Mouse (Mus musculus) forebrain, embryonic 10.5 days (tissue): ENCODE data around the gene Mcidas. TPM values are rescaled to one million over a fixed set of nuclear protein-coding genes. Genes with fewer than 3 reads are reported as not detected.

Experiments
- DNase-seq: peaks from one replicate; pipeline ENCODE4 v3.0.0-alpha.2; 2017; ENCODE audit warnings: low spot score; ENCODE audit errors: extremely low spot score
- H3K27ac ChIP-seq: fragments of 300-500 bp; sonication (generic); 2 replicates; pipeline ENCODE4 v1.5.1; 2016; ENCODE audit warnings: mild to moderate bottlenecking
- H3K27me3 ChIP-seq: fragments of 300-500 bp; sonication (generic); 2 replicates; pipeline ENCODE4 v1.6.1; 2016; ENCODE audit warnings: mild to moderate bottlenecking; ENCODE audit not compliant: poor library complexity, severe bottlenecking
- H3K36me3 ChIP-seq: fragments of 300-500 bp; sonication (generic); replicated peaks from 2 replicates; pipeline ENCODE4 v1.6.1; 2016; ENCODE audit warnings: mild to moderate bottlenecking, moderate library complexity
- H3K4me1 ChIP-seq: fragments of 300-500 bp; sonication (generic); 2 replicates; pipeline ENCODE4 v1.6.1; 2016
- H3K4me3 ChIP-seq: fragments of 300-500 bp; sonication (generic); 2 replicates; pipeline ENCODE4 v1.5.1; 2016; ENCODE audit warnings: mild to moderate bottlenecking, moderate library complexity
- H3K9me3 ChIP-seq: fragments of 300-500 bp; sonication (generic); 2 replicates; pipeline ENCODE4 v1.6.1; 2016; ENCODE audit warnings: mild to moderate bottlenecking, moderate library complexity
- WGBS: fragments of 180-500 bp; shearing (Covaris S2); methylation state at CpG from one replicate; pipeline ENCODE4 v1.1.7; 2016; 5-methylcytosine and 5-hydroxymethylcytosine counted together
- polyA plus RNA-seq: library from polyadenylated mRNA; unstranded; fragments of >200 nt; fragmentation: Nextera tagmentation; extraction: Ambion mirVana; gene quantifications from 2 replicates; pipeline ENCODE4 v1.2.1, GENCODE M21; 2016

Gene Mcidas
- polyA plus RNA-seq, 1 experiment from 2014 or later, result 2.0 TPM

GRCm38 (mm10) chr13:113023274-113024143, 29.9 kb downstream of the Mcidas start:
- DNase-seq, result no peak
- Histone ChIP-seq H3K4me3 (no peak overlapping the region), H3K36me3 (no peaks in the 10 kb centered on the region), H3K27me3 (peaks cover 33% of the 10 kb centered on the region), H3K9me3 (no peaks in the 10 kb centered on the region), H3K4me1 (0 out of 2 replicates have a peak, but pooled peaks cover 4% of the 10 kb centered on the region), H3K27ac (no peak overlapping the region)
- 89% methylated on average over 17 of the region's 17 CpGs for WGBS

GRCm38 (mm10) chr13:113031351-113031750, 37.7 kb downstream of the Mcidas start:
- peak overlapping the region; percentile 86 for H3K27ac ChIP-seq
- H3K9me3 ChIP-seq, result no peaks in the 10 kb centered on the region
- no peak for DNase-seq
- H3K36me3 ChIP-seq, result no peaks in the 10 kb centered on the region
- H3K4me1 ChIP-seq, result peaks cover 32% of the 10 kb centered on the region
- WGBS, result 2% methylated on average over 7 of the region's 7 CpGs
- H3K4me3 ChIP-seq, result peak overlapping the region; percentile 62
- H3K27me3 ChIP-seq, result peaks cover 84% of the 10 kb centered on the region

GRCm38 (mm10) chr13:113031792-113032571, 38.3 kb downstream of the Mcidas start:
- Histone ChIP-seq H3K27me3 (peaks cover 85% of the 10 kb centered on the region), H3K27ac (peak overlapping the region; percentile 86), H3K36me3 (no peaks in the 10 kb centered on the region), H3K4me1 (peaks cover 32% of the 10 kb centered on the region), H3K4me3 (peak overlapping the region; percentile 62), H3K9me3 (no peaks in the 10 kb centered on the region)
- DNase-seq, result peak; percentile 75
- WGBS, result under 1% methylated on average over 40 of the region's 40 CpGs

- no peak overlapping the region for H3K27ac ChIP-seq
- DNase-seq, result no peak
- peaks cover 32% of the 10 kb centered on the region for H3K4me1 ChIP-seq
- no peaks in the 10 kb centered on the region for H3K36me3 ChIP-seq
- no peaks in the 10 kb centered on the region for H3K9me3 ChIP-seq
- H3K4me3 ChIP-seq, result no peak overlapping the region
- peaks cover 90% of the 10 kb centered on the region for H3K27me3 ChIP-seq
Observed at GRCm38 (mm10) chr13:113032831-113033230, 39.2 kb downstream of the Mcidas start.

GRCm38 (mm10) chr13:113034271-113034886, 40.7 kb downstream of the Mcidas start:
- WGBS, result 3% methylated on average over 11 of the region's 11 CpGs
- peaks cover 32% of the 10 kb centered on the region for H3K4me1 ChIP-seq
- no peaks in the 10 kb centered on the region for H3K9me3 ChIP-seq
- H3K27me3 ChIP-seq, result peaks cover 75% of the 10 kb centered on the region
- H3K4me3 ChIP-seq, result peak overlapping the region; percentile 60
- DNase-seq, result peak; percentile 53
- H3K27ac ChIP-seq, result no peak overlapping the region
- no peaks in the 10 kb centered on the region for H3K36me3 ChIP-seq

- H3K27ac ChIP-seq, result 0 out of 2 replicates have a peak within 1 kb of the TSS, but pooled peaks have one; percentile 3
- peaks cover 69% of the 10 kb centered on the region for H3K27me3 ChIP-seq
- under 1% methylated on average over 46 of the region's 46 CpGs for WGBS
- peak within 1 kb of the TSS; percentile 60 for H3K4me3 ChIP-seq
- no peaks in the 10 kb centered on the region for H3K9me3 ChIP-seq
- peak; percentile 56 for DNase-seq
- H3K36me3 ChIP-seq, result no peaks in the 10 kb centered on the region
- peaks cover 32% of the 10 kb centered on the region for H3K4me1 ChIP-seq
Observed at GRCm38 (mm10) chr13:113034950-113035421, 41.3 kb downstream of the Mcidas start, which contains the start of gene Cdc20b. Gene Cdc20b, plus strand, starts transcription at chr13:113035111.

GRCm38 (mm10) chr13:113035852-113036251, 42.2 kb downstream of the Mcidas start:
- no peaks in the 10 kb centered on the region for H3K9me3 ChIP-seq
- peaks cover 32% of the 10 kb centered on the region for H3K4me1 ChIP-seq
- no peaks in the 10 kb centered on the region for H3K36me3 ChIP-seq
- H3K27me3 ChIP-seq, result peaks cover 61% of the 10 kb centered on the region
- H3K27ac ChIP-seq, result no peak overlapping the region
- H3K4me3 ChIP-seq, result peak overlapping the region; percentile 60
- peak; percentile 73 for DNase-seq
- WGBS, result 0% methylated on average over 4 of the region's 4 CpGs

- H3K9me3 ChIP-seq, result no peaks in the 10 kb centered on the region
- peak overlapping the region; percentile 65 for H3K4me3 ChIP-seq
- H3K4me1 ChIP-seq, result peaks cover 13% of the 10 kb centered on the region
- no peak for DNase-seq
- 90% methylated on average over 3 of the region's 3 CpGs for WGBS
- peaks cover 34% of the 10 kb centered on the region for H3K36me3 ChIP-seq
- H3K27me3 ChIP-seq, result no peaks in the 10 kb centered on the region
- no peak overlapping the region for H3K27ac ChIP-seq
Observed at GRCm38 (mm10) chr13:113044876-113045275, 51.2 kb downstream of the Mcidas start.

GRCm38 (mm10) chr13:113045458-113046110, 51.9 kb downstream of the Mcidas start:
- H3K36me3 ChIP-seq, result peaks cover 34% of the 10 kb centered on the region
- peak overlapping the region; percentile 65 for H3K4me3 ChIP-seq
- H3K9me3 ChIP-seq, result no peaks in the 10 kb centered on the region
- no peaks in the 10 kb centered on the region for H3K27me3 ChIP-seq
- WGBS, result 38% methylated on average over 18 of the region's 18 CpGs
- peak overlapping the region; percentile 88 for H3K27ac ChIP-seq
- DNase-seq, result no peak
- H3K4me1 ChIP-seq, result peaks cover 13% of the 10 kb centered on the region

- Histone ChIP-seq H3K4me1 (peaks cover 13% of the 10 kb centered on the region), H3K27me3 (no peaks in the 10 kb centered on the region), H3K4me3 (peak within 1 kb of the TSS; percentile 65), H3K27ac (peak within 1 kb of the TSS; percentile 88), H3K36me3 (peaks cover 30% of the 10 kb centered on the region), H3K9me3 (no peaks in the 10 kb centered on the region)
- 6% methylated on average over 21 of the region's 21 CpGs for WGBS
- peak; percentile 75 for DNase-seq
Observed at GRCm38 (mm10) chr13:113046211-113046883, 52.7 kb downstream of the Mcidas start, which contains the start of gene Gpx8. Gene Gpx8, minus strand, starts transcription at chr13:113046410.

- Histone ChIP-seq H3K4me1 (peaks cover 13% of the 10 kb centered on the region), H3K27ac (no peak overlapping the region), H3K36me3 (peaks cover 23% of the 10 kb centered on the region), H3K27me3 (no peaks in the 10 kb centered on the region), H3K9me3 (no peaks in the 10 kb centered on the region), H3K4me3 (no peak overlapping the region)
- no peak for DNase-seq
Observed at GRCm38 (mm10) chr13:113047018-113047417, 53.4 kb downstream of the Mcidas start.
